Mouse (Mus musculus) megakaryocyte-erythroid progenitor cell, adult 5 weeks (primary cell): ENCODE data around the gene Cdh13. TPM values are rescaled to one million over a fixed set of nuclear protein-coding genes. Genes with fewer than 3 reads are reported as not detected.

Experiments used
- polyA plus RNA-seq: library from polyadenylated mRNA; stranded (reverse); fragments of >175 nt; gene quantifications from 2 replicates; pipeline ENCODE4 v1.2.3, GENCODE M21; 2012

Gene Cdh13
- polyA plus RNA-seq, result not detected in 2 replicates

GRCm38 (mm10) chr8:118283600-118284111 lies at the start of gene Cdh13:
Gene Cdh13 (plus strand): TSS chr8:118283733.

GRCm38 (mm10) chr8:119344190-119344856 lies 1060.8 kb downstream of the Cdh13 start, which contains the start of gene Hsbp1:
Gene Hsbp1 (plus strand): TSS chr8:119344488.

